Mouse (Mus musculus) lung, embryonic 14.5 days (tissue): ENCODE data around the gene Hmgb2. TPM values are rescaled to one million over a fixed set of nuclear protein-coding genes. Genes with fewer than 3 reads are reported as not detected.

ENCODE experiments used
- ATAC-seq: fragments of 200-750 bp; cut with Nextera tagmentation; 2 replicates; pipeline ENCODE4 v1.8.0; 2017; ENCODE audit warnings: mild to moderate bottlenecking, moderate TSS enrichment, moderate library complexity; ENCODE audit not compliant: insufficient read depth
- DNase-seq: peaks from one replicate; pipeline ENCODE4 v3.0.0-alpha.2; 2015
- H3K27ac ChIP-seq: fragments of 300-500 bp; sonication (generic); 2 replicates; pipeline ENCODE4 v1.5.1; 2014; ENCODE audit warnings: low read depth, mild to moderate bottlenecking, moderate library complexity
- H3K27me3 ChIP-seq: fragments of 300-500 bp; sonication (generic); 2 replicates; pipeline ENCODE4 v1.6.1; 2014; ENCODE audit warnings: low read length, control low read depth; ENCODE audit not compliant: insufficient read depth
- H3K36me3 ChIP-seq: fragments of 300-500 bp; sonication (generic); 2 replicates; pipeline ENCODE4 v1.6.1; 2014; ENCODE audit warnings: control low read depth; ENCODE audit not compliant: insufficient read depth
- H3K4me1 ChIP-seq: fragments of 300-500 bp; sonication (generic); 2 replicates; pipeline ENCODE4 v1.6.1; 2014; ENCODE audit warnings: antibody characterized with exemption, control low read depth; ENCODE audit not compliant: insufficient read depth
- H3K4me2 ChIP-seq: fragments of 300-500 bp; sonication (generic); 2 replicates; pipeline ENCODE4 v1.6.1; 2014; ENCODE audit warnings: mild to moderate bottlenecking
- H3K4me3 ChIP-seq: fragments of 300-500 bp; sonication (generic); 2 replicates; pipeline ENCODE4 v1.5.1; 2014; ENCODE audit warnings: low read depth, low read length
- H3K9ac ChIP-seq: fragments of 300-500 bp; sonication (generic); 2 replicates; pipeline ENCODE4 v1.6.1; 2014
- H3K9me3 ChIP-seq: fragments of 300-500 bp; sonication (generic); 2 replicates; pipeline ENCODE4 v1.6.1; 2016; ENCODE audit warnings: low read depth, low read length, control low read depth
- CTCF ChIP-seq: IDR thresholded peaks from 2 replicates; pipeline ENCODE4 v1.5.1; 2016; ENCODE audit warnings: antibody characterized with exemption, low read depth
- WGBS: fragments of 180-500 bp; shearing (Covaris S2); extraction: QIAGEN DNeasy Blood & Tissue Kit; methylation state at CpG from one replicate; pipeline ENCODE4 v1.1.7; 2014; 5-methylcytosine and 5-hydroxymethylcytosine counted together
- polyA plus RNA-seq: library from polyadenylated mRNA; unstranded; fragments of >200 nt; fragmentation: Nextera tagmentation; extraction: Ambion mirVana; gene quantifications from 2 replicates; pipeline ENCODE4 v1.2.1, GENCODE M21; 2014

Gene Hmgb2
- polyA plus RNA-seq, 1 experiment from 2014 or later, result 503 TPM

DNA sequence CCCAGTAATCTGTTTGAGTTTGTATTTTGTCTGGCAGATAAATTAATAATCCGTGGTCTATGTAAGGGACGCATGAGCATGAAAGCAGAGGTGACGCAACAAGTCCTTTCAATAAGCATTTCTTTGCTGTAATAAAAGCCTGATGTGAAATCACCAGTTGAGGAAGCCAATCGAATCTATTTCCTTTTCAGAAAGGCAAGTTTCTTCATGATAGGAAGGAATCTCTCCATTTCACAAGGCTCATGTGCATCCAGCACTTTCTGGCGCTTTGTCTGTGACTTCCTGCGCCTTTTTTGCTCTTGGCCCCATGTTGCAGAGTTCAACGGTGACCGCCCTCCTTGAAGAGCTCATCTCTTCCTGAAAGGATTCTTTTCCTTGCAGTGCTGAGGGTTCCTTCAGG is 32.0 kb upstream of the Hmgb2 start:
- Histone ChIP-seq H3K4me1 (no peaks in the 10 kb centered on the region), H3K4me2 (no peak overlapping the region), H3K27ac (no peak overlapping the region), H3K4me3 (no peak overlapping the region), H3K9me3 (no peaks in the 10 kb centered on the region), H3K9ac (no peak overlapping the region), H3K36me3 (peaks cover 18% of the 10 kb centered on the region), H3K27me3 (no peaks in the 10 kb centered on the region)
- ATAC-seq, result no peak
- no peak for DNase-seq
- 90% methylated on average over 8 of the region's 8 CpGs for WGBS
- TF ChIP-seq CTCF, result no peak

DNA sequence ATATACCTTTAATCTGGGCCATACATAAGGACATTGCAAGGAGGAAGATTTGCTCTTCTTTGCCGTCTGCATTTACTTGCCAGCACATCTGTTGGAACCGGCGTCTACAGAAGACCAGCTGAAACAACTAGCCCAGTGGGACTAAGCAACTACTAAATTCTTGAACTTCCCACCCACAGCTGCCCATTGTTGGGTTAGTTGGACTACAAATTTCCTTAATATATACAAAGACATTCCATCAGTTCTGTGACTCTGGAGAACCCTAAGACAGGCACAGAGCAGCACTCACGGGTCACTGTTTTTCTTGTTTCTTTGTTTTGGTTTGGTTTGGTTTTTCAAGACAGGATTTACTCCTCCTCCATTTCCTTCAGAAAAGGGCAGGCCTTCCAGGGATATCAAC is 31.1 kb upstream of the Hmgb2 start:
- Histone ChIP-seq H3K27ac (no peak overlapping the region), H3K36me3 (peaks cover 18% of the 10 kb centered on the region), H3K27me3 (no peaks in the 10 kb centered on the region), H3K4me2 (no peak overlapping the region), H3K4me1 (no peaks in the 10 kb centered on the region; the same call in 1 of the 2 replicates), H3K9me3 (no peaks in the 10 kb centered on the region), H3K9ac (no peak overlapping the region), H3K4me3 (no peak overlapping the region)
- ATAC-seq (no peak), DNase-seq (no peak)
- TF ChIP-seq CTCF, result no peak
- 65% methylated on average over 4 of the region's 4 CpGs for WGBS

DNA sequence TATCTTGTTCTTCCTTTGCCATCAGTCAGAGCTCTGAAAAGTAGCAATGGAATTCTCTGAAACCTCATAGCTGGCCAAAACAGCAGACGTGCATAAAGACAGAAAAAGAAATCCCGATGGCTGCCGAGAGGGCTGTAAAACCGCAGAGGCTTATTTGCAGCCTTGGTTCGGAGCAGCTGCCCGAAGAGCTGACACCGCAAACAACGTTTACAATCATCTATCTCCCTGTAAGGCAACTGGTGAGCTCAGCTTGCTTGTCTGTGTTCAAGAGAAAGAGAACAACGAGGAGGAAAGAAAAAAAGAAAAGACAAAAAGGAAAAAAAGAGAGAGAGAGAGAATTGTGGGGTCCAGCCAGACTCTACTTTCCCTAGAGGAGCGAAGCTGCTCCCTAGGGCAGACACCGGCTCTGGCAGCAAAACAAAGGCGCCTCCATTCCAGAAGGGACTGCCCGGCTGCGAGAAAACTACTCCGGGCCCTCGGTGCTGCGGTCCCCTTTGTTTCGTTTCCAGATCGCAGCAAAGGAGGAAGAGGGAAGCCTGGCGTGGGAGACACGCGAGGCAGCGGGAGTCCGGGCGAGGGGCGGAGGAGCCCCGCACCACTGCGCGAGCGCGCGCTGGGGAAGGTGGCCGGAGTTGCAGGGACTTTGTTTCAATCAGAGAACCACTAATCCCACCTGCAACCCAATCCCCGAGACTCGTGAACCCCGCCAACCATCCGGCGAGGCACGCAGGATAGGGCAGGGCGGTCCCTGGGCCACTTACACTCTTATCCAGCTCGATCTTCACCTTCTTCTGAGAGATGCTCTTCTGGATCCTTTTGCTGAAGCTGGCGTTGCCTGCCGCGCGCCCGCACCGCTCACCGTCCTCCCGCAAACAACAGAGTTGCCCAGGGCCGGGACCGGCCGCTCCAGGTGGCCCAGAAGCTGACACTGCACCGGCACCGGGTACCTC is 24.9 kb upstream of the Hmgb2 start:
- WGBS, result under 1% methylated on average over 54 of the region's 54 CpGs
- no peaks in the 10 kb centered on the region for H3K27me3 ChIP-seq
- peak overlapping the region; percentile 78 for H3K4me2 ChIP-seq
- H3K36me3 ChIP-seq, result peaks cover 13% of the 10 kb centered on the region
- DNase-seq, result peak; percentile 69
- H3K9ac ChIP-seq, result peak overlapping the region; percentile 87
- H3K9me3 ChIP-seq, result no peaks in the 10 kb centered on the region
- peaks cover 2% of the 10 kb centered on the region; the same call in 1 of the 2 replicates for H3K4me1 ChIP-seq
- peak; percentile 63 for ATAC-seq
- peak overlapping the region; percentile 87 for H3K4me3 ChIP-seq
- TF ChIP-seq CTCF, result no peak
- peak overlapping the region; percentile 93 for H3K27ac ChIP-seq

DNA sequence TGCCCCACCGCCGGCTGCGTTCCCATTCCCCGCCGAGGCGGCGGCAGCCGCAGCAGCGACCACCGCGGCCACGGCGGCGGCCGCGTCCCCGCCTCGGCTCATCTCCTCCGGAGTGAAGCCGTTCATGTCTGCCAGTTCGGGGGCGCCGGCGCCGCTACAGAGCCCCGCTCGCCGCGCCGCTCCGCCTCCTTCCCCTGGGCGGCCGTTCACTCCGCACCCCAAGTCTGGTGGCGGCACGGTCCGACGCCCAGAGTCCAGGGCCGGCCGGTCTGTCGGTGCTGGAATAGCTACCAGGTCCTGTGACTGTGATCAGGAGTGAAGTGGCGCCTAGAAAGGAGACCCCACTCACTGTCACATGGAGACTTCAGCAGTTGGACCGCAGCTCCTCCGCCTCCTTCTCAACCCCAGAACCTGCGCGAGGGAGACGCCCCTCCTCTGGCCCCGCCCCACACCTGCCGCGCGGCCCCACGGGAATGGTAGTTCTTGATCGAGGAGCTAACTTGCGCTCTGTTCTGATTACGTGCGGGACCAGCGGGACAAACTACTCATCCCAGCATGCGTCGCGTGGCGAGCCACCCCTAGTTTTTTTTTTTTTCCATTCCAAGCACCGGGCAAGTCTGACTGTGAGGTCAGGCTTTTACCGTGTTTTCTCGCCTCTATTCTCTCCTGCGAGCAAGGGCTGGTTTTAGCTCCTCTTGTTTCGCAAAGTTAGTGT is 24.1 kb upstream of the Hmgb2 start, which contains the start of gene Sap30:
Sap30 (minus strand) TSS at position 420 of the 715 bp plus-strand sequence.
- H3K4me1 ChIP-seq, result peaks cover 2% of the 10 kb centered on the region; the same call in 1 of the 2 replicates
- peak within 1 kb of the TSS; percentile 93 for H3K27ac ChIP-seq
- H3K4me3 ChIP-seq, result peak within 1 kb of the TSS; percentile 87
- peak within 1 kb of the TSS; percentile 87 for H3K9ac ChIP-seq
- DNase-seq (peak; percentile 98), ATAC-seq (peak; percentile 98)
- no peak for TF ChIP-seq CTCF
- no peaks in the 10 kb centered on the region for H3K27me3 ChIP-seq
- H3K4me2 ChIP-seq, result peak within 1 kb of the TSS; percentile 78
- no peaks in the 10 kb centered on the region for H3K9me3 ChIP-seq
- peaks cover 7% of the 10 kb centered on the region; the same call in 1 of the 2 replicates for H3K36me3 ChIP-seq
- under 1% methylated on average over 65 of the region's 66 CpGs for WGBS

DNA sequence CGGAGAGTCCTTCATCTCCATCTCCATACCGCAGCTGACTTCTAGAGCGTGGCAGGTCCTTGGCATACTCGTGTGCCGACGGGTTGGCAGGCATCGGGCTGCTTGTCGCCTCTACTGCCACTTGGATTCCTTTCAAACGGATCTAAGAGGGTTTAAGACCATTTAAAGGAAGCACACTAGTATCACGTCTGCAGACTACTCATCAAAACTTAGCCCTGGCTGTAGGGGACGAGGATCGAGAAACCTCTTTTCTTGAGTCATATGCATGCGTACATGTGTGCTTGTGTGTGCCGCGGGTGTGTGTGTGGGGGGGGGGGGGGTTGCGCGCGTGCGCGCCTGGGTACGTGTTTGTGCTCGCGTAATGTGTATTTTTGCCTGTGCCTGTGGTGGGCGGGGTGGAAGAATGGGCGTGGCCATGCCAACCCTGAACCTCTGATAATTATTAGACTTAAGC is 23.4 kb upstream of the Hmgb2 start:
- peak overlapping the region; percentile 93 for H3K27ac ChIP-seq
- DNase-seq, result peak; percentile 73
- H3K4me3 ChIP-seq, result peak overlapping the region; percentile 87
- H3K9ac ChIP-seq, result peak overlapping the region; percentile 57
- TF ChIP-seq CTCF, result no peak
- H3K27me3 ChIP-seq, result no peaks in the 10 kb centered on the region
- peak; percentile 36 for ATAC-seq
- under 1% methylated on average over 25 of the region's 25 CpGs for WGBS
- peak overlapping the region; percentile 78 for H3K4me2 ChIP-seq
- H3K36me3 ChIP-seq, result peaks cover 3% of the 10 kb centered on the region; the same call in 1 of the 2 replicates
- no peaks in the 10 kb centered on the region for H3K9me3 ChIP-seq
- peaks cover 2% of the 10 kb centered on the region; the same call in 1 of the 2 replicates for H3K4me1 ChIP-seq

DNA sequence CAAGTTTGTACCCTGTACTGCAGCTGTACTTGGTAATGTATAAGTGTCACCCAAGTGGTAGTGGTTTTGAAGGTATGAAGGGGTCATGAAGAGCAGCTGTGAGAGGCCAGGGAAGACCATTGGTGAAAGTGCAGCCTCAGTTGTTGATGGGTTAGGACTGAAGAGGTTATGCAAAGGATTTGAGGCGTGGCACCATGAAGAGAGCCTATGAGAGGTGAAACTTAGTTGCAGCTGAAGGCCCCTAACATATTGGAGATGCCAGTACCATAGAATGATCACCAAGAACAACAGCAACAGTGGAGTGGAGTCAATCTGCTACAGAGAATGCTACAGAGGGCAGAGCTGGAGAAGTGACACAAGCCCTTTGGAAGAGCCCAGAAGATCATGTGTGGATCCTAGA is 22.3 kb upstream of the Hmgb2 start:
- WGBS, result 97% methylated on average over 1 of the region's 1 CpGs
- H3K27me3 ChIP-seq, result no peaks in the 10 kb centered on the region
- no peak overlapping the region for H3K27ac ChIP-seq
- H3K4me1 ChIP-seq, result peaks cover 2% of the 10 kb centered on the region; the same call in 1 of the 2 replicates
- H3K9ac ChIP-seq, result no peak overlapping the region
- TF ChIP-seq CTCF, result no peak
- H3K36me3 ChIP-seq, result no peaks in the 10 kb centered on the region
- DNase-seq (no peak), ATAC-seq (no peak)
- H3K9me3 ChIP-seq, result no peaks in the 10 kb centered on the region
- no peak overlapping the region for H3K4me3 ChIP-seq
- H3K4me2 ChIP-seq, result no peak overlapping the region

DNA sequence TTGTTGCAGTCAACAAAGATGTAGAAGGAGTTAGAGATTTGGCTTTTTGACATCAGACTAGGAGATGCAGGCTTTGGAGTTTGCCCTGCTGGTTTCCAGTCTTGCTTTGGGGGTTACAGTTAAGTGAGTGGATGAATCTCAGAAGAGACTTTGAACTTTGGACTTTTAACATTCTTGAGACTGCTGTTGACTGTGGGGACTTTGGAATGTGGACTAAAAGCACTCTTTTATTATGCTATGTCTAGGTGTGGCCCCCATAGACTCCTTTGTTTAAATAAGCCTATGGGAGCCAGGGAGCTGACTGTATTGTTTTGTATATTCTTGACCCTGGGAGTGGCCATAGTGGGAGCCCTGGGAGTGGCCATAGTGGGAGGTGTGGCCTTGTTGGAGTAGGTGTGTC is 21.8 kb upstream of the Hmgb2 start:
- H3K4me2 ChIP-seq, result no peak overlapping the region
- H3K4me1 ChIP-seq, result peaks cover 2% of the 10 kb centered on the region; the same call in 1 of the 2 replicates
- no peak overlapping the region for H3K9ac ChIP-seq
- ATAC-seq, result no peak
- H3K36me3 ChIP-seq, result no peaks in the 10 kb centered on the region
- H3K4me3 ChIP-seq, result no peak overlapping the region
- H3K9me3 ChIP-seq, result no peaks in the 10 kb centered on the region
- H3K27me3 ChIP-seq, result no peaks in the 10 kb centered on the region
- no peak for DNase-seq
- no peak for TF ChIP-seq CTCF
- no peak overlapping the region for H3K27ac ChIP-seq
